Mouse (Mus musculus): ENCODE data around the gene Creb5.

The Creb5 gene

DNA sequence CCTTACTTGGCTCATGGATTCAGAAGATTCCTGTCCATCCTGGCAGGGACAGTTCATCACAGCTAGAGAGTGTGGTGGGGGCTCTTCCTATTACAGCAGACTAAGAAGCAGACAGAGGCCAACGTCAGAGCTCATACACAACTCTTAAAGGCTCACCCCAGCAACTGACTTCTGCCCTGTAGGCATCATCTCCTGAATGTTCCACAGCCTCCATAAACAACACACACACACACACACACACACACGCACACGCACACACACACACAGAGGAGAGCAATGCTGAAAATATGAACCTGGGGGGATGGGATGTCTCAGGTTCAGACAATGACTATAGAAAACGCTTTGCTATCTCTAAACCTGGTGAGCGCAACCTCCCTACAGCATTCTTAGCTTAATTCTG is 208.6 kb downstream of the Creb5 start:
- DNase-seq, result no peak

DNA sequence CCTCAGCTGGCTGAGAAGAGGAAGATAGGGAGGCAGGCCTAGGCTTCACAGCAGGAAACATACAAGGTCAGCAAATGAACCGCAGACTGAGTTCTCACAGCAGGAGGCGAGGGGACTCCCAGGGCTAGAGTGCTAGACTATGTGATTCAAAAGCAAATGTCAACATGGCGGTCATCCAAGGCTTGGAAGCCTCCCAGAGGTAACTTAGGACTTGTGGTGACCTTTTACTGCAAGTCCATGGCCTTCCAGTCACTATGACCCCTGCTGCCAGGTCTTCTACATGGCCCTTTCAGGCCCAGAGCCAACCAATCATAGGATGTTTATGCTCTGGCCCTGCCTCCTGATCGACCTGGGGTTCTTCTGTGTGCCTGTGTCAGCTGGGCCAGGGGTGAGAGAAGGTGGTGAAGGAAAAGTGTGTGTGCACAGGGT is 209.3 kb downstream of the Creb5 start:
- no peak for DNase-seq

DNA sequence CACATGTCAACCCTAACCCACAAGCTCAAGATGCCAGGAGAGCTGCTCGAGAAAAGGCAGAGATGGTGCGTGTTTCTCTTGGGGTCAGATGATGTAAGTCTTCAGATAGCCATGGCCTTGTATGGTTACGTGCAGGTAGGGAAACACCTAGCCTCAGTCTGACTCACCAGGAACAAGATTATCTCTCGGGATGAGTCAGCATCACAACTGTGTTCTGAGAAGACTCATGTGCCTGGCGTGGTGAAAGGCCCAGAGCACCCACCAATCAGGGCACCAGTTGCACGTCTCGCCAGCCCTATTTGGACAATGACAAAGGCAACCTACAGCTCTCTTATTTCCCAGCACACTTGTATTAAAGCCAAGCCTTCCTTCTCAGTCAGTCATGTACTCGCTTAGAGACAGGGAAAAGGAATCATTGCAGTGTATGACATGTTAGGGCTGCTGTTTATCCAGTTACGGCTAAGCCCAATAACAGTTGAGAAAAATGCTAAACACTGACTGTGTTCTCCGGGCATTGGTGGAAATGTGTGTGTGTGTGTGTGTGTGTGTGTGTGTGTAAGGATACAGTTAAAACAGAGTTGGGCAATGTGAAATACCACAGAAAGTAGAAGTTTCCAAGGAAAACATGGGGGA is 210.9 kb downstream of the Creb5 start:
- DNase-seq, result no peak

DNA sequence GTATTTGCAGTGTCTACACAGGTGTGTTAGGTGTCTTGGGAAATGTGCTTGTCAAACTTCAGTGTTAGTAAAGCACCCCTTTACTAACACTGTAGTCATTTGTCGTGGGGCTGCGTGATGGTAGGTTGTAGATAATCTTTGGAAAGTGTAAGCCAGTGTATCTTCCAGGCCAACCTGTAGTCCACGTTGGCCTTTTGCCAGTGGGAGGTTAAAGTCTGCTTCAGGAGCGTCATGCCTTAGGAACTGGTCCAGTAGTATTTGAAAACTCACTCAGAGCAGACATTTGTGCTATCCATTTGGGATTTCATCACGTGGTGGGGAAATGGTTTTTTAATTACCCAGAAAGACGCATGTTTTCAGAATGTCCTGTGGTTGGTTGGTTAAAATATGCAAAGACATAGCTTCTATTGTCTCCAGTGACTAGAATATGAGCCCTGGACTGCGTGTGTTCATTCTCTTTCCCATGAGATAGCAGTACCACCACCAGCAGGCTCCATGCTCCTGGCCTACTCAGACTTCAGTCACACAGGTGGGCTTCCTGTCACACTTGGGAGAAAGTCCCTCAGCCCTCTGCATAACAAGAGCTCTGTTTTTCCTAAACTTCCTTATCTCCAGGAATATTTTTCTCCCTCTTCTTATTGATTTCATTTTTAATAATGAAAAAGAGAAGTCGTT is 212.7 kb downstream of the Creb5 start:
- no peak for DNase-seq

DNA sequence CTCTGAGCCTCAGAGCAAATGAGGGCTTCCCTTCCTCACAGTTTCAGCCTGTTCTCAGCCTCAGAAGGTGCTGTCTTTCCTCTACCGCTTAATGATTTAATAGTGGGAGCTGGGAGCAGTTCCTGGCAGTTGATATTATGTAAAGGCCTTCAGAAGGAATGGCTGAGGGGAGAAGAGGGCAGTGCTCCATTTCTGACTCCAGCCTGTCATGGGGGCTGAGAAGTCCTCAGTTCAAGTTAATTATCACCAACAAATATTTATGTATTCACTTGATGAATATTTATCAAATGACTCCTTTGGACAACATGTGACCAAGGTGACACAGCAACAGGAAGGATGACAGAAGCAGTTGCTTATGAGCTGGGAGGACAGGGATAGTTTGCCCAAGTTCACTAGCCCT is 214.2 kb downstream of the Creb5 start:
- DNase-seq, result no peak

DNA sequence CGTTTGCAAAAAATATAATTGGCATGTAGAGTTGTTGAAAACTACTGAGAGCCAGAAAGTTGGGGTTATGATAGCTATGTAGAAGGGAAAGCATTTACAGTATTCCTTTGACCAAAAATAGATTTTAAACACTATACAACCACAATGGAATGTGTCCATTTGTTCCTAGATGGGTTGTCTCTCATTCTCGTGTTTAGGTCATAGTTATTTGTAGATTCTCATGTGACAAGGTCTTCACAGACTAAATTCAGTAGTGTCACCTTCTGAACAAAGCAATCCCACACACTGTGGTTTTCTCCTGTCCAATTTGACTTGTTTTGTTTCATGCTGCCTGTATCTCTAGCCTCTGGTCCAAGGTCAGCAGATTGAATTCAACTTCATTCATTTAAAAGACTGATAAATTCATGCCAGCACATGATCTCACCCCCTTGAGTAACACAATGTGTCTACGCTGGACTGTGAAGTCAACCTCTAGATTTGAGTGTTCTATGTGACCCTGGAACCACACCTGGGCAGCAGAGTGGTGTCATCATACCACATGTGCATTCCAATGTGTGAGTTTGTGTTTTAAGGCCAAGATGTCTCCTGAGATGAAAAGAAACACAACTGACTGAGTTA is 220.0 kb downstream of the Creb5 start:
- DNase-seq, result no peak

DNA sequence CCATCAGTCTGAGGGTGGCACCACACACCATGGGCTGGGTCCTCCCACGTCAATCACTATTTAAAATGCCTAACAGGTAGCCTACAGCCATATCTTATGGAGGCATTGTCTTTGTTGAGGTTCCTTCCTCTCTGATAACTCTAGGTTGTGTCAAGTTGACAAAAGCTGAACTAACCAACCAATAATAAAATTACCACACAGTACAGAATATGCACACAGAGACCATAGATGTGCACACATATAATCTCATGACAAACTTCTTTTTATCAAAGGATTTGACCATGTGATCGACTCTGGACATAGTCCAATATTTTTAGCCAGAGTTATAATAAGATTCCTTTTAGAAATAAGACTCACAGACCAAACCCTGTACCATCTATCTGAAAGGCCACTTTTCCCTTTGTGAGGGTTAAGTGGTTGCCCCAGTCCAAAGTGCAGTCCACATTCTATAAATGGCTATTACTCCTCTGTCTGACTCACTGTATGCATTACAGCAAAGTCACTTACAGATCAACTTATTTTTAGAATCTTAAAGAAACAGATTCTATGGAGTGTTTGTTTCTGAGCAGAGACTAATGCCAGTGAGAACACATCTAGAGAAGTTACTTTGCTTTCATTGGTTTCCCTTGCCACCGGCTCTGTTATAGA is 221.9 kb downstream of the Creb5 start:
- no peak for DNase-seq

DNA sequence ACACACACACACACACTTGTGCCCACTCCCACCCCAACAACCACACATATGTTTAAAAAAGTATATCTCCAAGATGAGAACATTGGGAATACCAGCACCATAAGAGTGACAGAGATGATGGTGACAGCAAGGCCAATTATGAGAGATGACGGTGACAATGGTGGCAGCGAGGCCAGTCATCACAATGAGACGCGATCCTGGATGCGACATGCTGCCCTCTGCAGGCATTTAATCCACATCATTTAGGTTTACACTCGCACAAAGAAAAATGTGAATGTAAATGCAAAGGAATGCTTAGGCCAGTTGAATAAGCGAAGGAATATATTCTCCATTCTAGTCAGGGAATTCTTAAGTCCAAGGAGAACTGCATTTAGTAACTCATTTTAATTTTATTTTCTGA is 222.9 kb downstream of the Creb5 start:
- no peak for DNase-seq

DNA sequence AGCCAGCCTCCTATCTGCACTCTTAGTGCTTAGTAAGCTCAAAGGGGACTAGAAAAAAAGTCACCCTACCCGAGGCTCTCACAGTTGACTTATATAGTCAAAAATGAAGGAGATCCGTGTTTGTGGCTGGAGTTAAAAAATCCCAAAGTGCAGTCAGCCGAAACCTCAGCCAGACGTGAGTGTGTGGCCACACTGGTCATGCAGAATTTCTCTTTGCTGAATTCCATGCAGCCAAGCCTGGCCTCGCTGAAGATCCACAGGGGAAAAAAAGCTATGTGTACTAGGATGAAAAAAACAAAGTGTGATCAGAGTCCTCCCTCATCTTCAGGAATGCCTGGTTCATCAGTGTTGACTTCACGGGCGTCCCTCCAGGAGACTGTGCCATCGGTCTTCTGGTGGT is 225.2 kb downstream of the Creb5 start:
- no peak for DNase-seq

DNA sequence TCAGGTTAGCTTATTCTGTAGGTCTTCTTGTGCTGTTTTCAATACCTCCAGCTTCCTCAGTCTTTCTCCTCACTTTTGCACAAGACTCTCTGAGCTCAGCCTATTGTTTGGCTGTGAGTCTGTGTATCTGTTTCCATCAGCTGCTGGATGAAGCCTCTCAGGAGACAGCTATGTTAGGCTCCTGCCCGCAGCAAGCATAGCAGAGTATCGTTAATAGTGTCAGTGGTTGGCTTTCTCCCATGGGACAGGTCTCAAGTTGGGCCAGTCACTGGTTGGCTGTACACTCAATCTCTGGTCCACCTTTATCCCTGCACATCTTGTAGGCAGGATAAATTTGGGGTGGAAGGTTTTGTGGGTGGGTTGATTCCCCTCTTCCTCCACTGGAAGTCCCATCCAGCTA is 226.3 kb downstream of the Creb5 start:
- no peak for DNase-seq

DNA sequence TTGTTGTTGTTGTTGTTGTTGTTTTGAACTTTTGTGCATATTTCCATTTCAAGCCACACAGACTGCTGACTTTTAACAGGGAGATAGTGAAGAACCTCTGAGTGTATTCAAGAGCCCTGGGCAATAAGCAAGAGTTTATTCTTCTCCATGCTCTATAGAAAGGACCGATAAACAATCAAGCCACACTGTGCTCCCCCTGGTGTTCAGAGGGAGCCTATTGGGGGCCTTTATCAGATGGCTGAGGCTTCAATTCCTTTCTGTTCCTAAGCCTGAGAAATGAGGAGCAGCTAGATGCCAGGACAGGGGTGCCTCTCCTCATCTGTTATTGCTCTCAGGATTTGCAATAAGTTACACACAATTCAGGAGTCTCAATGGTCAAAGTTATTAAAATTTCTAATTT is 227.8 kb downstream of the Creb5 start:
- DNase-seq, result no peak

DNA sequence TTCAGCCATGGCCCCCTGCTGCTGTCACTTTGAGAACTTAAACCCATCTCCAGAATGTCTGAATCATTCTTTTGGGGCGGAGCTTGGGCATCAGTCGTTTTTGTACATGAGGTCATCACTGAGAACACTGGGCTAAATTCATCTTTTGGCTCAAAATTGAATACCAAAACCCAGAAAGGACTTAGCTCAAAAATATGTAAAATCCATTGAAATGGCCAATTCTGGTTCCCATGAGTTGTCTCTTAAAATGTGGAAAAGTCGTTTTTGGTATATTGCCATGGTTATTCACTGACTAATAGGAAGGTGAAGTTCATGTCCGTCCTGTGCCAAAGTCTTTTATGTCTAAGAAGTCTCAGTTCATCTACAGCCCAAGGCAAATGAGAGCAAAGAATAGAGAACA is 228.5 kb downstream of the Creb5 start:
- no peak for DNase-seq

DNA sequence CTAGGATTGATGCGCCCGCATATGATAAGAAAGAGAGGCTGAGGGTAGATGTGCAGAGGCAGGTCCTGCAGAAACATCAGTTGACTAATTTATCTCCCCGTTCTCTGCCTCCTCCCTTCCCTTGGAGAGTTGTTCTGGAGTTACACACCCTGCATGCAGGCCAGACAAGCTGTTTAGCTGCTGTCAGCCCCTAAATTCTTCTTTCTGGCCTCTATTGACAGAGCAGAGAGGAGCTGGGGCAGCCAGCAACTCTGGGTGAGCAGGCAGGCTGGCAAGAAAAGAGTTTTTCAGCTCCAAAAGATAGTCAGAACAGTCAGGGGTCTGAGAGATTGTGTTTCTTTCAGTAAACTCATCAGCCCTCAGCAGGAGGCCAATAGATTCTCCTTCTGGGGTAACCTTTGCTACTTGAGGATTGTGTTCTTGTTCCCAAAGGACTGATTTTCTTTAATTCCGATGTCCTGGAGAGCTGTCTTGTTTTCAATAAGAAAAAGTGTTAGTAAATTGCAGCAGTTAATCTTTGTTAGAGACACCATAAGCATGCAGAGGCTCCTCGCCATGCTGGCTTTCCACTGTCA is 230.4 kb downstream of the Creb5 start:
- DNase-seq, result no peak

DNA sequence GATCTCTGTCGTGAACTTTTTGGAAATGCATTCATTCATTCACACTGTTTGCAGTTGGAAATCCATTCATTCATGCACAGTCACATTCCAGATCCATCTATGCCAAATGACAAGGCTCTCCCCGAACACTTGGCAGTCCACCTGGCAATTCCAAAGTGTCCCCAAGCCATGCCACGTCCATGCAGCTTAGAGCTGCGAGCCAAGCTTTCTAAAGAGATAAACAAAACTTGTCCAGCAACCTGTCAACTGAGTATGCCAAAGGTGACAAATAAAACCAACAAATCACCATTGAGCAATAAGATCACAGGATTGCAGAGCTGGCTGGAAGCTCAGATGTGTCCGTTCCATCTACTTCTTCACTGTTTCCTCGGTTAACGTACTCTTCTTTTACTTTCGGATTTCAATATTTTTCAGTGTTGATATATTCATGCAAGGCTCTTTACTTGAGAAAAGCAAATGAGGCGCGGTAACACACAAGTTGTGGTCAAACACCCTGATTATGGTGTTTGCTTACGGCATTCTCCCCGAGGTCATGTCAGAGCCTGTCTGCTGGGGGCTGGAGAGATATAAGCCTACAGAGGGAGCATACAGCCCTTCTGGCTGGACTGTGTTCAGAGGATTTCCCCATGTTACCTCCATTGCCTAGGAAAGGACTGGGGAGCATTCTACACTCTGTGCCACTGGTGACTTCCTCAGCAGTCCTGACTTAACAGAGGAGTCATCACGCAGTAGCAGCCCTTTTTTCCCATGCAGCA is 236.8 kb downstream of the Creb5 start:
- DNase-seq, result no peak

DNA sequence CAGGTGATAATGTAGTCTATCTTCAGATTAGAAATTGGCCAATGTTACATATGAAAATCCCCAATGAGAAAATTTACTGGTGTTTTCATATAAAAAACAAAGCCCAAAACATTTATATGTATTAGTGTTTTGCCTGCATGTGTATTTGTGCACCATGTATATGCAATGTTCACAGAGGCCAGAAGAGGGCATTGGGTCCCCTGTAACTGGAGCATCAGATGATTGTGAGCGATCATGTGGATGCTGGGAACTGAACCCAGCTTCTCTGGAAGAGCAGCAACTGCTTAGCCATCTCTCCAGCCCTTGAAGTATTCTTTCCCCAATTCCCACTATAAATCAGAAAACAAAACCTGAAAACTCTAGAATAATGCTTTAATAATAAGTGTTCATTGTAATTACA is 239.4 kb downstream of the Creb5 start:
- no peak for DNase-seq

DNA sequence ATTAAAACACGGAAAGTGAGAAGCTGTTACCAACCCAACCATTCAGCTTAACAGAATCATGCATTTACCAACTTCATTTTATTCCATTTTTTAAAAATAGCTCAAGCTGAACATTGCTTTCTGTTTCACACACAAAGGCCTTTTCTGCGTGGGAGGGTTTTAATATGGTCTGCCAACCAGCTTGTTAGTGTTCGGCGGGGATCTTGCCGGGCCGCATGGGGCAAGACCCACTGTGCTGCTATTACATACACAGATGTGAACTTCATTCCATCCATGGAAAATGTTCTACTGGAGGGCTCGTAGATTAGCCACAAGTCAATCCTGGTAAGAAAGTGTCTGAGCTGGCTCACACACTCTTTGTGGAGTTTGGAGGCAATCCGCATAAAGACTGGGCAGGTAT is 243.7 kb downstream of the Creb5 start:
- no peak for DNase-seq

DNA sequence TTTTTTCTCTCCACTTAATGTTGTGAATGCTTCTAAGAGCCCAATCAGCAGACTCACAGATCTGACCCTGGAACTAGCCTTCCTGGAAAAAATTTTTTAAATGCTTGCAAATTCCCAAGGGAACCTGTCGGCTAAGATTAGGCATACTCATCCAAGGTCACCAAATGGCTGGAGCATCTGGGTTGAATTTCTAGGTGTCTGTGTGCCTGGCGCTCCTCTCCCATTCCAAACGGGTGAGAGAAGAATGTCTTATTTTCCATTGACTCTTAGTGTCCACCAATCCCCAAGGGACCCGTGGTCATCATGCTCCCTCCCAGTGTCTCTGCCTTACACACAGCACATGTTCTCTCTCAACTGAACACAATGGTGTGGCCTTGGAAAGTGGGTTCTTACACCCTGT is 244.4 kb downstream of the Creb5 start:
- no peak for DNase-seq

DNA sequence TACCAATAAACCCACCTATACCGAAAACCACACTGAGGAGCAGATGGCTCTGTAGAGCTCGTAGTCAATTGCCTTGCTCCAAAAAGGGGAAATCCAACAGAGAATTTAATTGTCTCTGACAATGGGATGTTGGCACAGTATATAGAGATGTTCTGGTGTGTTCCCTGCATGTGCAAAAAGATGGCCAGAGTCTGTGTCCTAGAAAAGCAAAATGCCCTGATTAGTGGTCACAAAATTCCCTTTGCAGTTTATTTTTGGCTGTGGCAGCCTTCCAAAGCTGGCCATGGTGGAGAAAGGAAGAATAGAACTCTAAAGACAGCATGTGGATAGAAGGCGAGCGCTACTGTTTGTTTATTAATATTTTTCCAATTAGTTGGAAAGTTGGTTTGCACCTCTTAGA is 250.5 kb downstream of the Creb5 start:
- DNase-seq, result no peak

DNA sequence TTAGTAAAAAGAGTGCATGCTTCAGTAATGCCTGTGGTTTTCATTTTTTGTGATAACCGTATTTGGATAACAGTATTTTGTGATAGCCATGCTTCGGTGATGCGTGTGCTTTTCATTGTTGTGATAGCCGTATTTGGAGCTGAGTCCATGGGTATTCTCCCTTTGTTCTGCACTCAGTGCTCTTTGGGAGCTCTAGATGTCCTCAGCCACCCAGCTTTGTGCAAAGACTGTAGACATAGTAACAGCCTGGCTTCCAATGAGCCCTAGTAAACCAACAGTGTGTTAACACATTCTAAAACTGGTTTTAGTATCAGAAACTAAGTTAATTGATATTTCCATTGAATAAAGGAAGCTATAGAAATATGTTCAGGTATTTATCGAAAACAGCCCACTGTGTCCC is 254.7 kb downstream of the Creb5 start:
- no peak for DNase-seq

DNA sequence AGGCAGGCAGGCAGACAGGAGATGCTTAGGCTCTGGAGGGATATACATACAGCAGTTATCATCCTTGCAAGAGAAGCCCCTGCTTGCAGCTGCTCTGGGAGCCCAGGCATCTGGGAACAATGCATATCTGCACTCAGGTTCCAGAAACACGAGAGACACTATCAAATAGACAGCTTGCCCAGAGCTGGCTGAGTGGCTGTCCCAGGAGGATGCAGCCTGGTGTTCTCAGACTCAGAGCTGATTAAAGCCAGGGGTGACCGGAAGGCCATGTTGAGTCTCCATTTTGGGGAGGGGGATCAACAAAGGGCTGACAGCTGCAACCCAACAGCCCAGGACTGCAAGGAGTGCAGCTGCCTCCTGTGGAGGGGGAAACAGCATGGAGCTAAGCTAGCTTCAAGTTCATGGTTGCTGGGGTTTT is 258.4 kb downstream of the Creb5 start:
- DNase-seq, result peak; percentile 5

DNA sequence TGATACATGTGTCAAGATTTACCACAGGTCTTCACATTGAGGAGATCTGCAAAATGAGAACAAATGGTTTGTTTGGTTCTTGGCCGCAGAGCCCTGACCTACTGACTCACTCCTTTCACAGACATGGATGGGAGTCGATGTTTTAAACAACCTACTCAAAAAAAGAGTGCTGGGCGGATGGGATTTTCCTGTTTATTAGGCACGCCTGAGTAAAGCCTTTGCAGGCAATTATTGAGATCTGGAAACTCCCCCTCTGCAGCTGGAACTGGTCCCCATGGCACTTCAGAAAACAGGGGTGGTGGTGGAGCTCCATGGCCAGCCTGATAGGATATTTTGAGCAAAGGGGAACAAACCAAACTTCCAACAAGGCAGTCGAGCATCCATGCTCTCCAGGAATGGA is 258.9 kb downstream of the Creb5 start:
- DNase-seq, result no peak

DNA sequence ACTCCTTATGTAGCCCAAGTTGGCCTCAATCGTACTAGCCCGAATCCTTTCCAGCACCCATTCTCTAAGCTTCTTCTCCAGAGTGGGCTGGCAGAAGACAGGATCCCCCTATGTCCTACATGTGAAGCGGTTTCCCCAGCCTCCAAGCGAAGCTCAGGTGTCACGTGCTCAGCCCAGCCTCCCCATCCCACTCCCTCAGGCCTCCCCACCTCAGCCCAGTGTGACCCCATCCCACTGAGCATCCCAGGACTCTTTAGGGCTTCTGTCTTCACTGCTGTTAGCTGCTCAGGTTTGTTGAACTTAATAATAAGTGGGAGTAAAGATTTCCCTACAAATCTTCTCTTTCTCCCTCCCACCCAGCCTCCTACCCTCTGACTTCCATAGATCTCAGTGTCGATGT is 261.2 kb downstream of the Creb5 start:
- DNase-seq, result no peak

DNA sequence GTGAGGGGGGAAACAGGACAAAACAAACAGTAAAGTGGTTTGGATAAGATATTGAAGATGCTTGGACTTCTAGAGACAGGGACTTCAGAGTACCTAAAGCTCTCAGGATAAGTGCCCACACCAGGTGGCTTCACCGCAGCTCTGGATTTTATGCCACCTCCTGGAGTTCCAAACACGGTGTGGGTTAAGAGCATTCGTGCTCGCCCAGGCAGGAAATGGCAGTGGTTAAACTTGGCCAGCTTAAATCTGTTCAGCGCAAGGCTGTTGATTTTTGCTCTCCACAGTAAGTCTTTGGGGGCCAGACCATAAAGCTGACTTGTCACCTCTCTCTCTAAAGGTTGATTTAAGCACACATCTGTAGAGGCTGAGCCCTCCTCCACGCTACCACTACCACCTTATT is 262.3 kb downstream of the Creb5 start:
- DNase-seq, result no peak
